Mouse (Mus musculus) midbrain, embryonic 11.5 days (tissue): ENCODE results near the gene Foxe3. TPM values are rescaled to one million over a fixed set of nuclear protein-coding genes. Genes with fewer than 3 reads are reported as not detected.
"Not testable (repeated sequence)": the region's sequence is repeated elsewhere in the genome, so short reads cannot be mapped to it uniquely, and the experiment has no call there.

ENCODE experiments used
- ATAC-seq: fragments of 200-750 bp; cut with Nextera tagmentation; 2 replicates; pipeline ENCODE4 v1.8.0; 2017; ENCODE audit warnings: moderate TSS enrichment, moderate library complexity; ENCODE audit not compliant: low FRiP score
- DNase-seq: peaks from one replicate; pipeline ENCODE4 v3.0.0; 2015; ENCODE audit warnings: low spot score; ENCODE audit errors: missing footprints
- H3K27ac ChIP-seq: fragments of 300-500 bp; sonication (generic); 2 replicates; pipeline ENCODE4 v1.5.1; 2014; ENCODE audit warnings: low read depth, low read length
- H3K27me3 ChIP-seq: fragments of 300-500 bp; sonication (generic); 2 replicates; pipeline ENCODE4 v1.6.1; 2014; ENCODE audit warnings: mild to moderate bottlenecking, low read length, moderate library complexity, mixed read lengths; ENCODE audit not compliant: control insufficient read depth, insufficient read depth
- H3K36me3 ChIP-seq: fragments of 300-500 bp; sonication (generic); 2 replicates; pipeline ENCODE4 v1.6.1; 2014; ENCODE audit warnings: mild to moderate bottlenecking, low read length, moderate library complexity, mixed read lengths; ENCODE audit not compliant: control insufficient read depth, insufficient read depth
- H3K4me1 ChIP-seq: fragments of 300-500 bp; sonication (generic); 2 replicates; pipeline ENCODE4 v1.6.1; 2014; ENCODE audit warnings: low read length; ENCODE audit not compliant: control insufficient read depth, insufficient read depth
- H3K4me2 ChIP-seq: fragments of 300-500 bp; sonication (generic); 2 replicates; pipeline ENCODE4 v1.6.1; 2014; ENCODE audit warnings: mild to moderate bottlenecking, moderate library complexity
- H3K4me3 ChIP-seq: fragments of 300-500 bp; sonication (generic); 2 replicates; pipeline ENCODE4 v1.5.1; 2014; ENCODE audit warnings: low read depth, low read length
- H3K9ac ChIP-seq: fragments of 300-500 bp; sonication (generic); 2 replicates; pipeline ENCODE4 v1.6.1; 2014; ENCODE audit warnings: low read length
- H3K9me3 ChIP-seq: fragments of 300-500 bp; sonication (generic); 2 replicates; pipeline ENCODE4 v1.6.1; 2016; ENCODE audit warnings: low read length; ENCODE audit not compliant: control insufficient read depth
- WGBS: fragments of 180-500 bp; shearing (Covaris S2); extraction: QIAGEN DNeasy Blood & Tissue Kit; methylation state at CpG from one replicate; pipeline ENCODE4 v1.1.7; 2014; 5-methylcytosine and 5-hydroxymethylcytosine counted together
- polyA plus RNA-seq: library from polyadenylated mRNA; unstranded; fragments of >200 nt; fragmentation: Nextera tagmentation; extraction: Ambion mirVana; gene quantifications from 2 replicates; pipeline ENCODE4 v1.2.1, GENCODE M21; 2014

The Foxe3 gene
- polyA plus RNA-seq = 0.44 and 1.1 TPM in 2 replicates

GRCm38 (mm10) chr4:114925917-114926312 lies at the start of gene Foxe3:
TSS of gene Foxe3 (minus strand) at chr4:114926013.
- peaks cover 9% of the 10 kb centered on the region for H3K4me1 ChIP-seq
- H3K9ac ChIP-seq = peak within 1 kb of the TSS; percentile 44

GRCm38 (mm10) chr4:114973229-114973740 lies 47.5 kb upstream of the Foxe3 start:
- no peaks in the 10 kb centered on the region for H3K9me3 ChIP-seq
- no peak overlapping the region for H3K27ac ChIP-seq
- no peak overlapping the region for H3K4me3 ChIP-seq
- WGBS = 95% methylated on average over 1 of the region's 1 CpGs
- H3K9ac ChIP-seq = no peak overlapping the region
- DNase-seq = no peak
- no peaks in the 10 kb centered on the region for H3K36me3 ChIP-seq
- H3K4me1 ChIP-seq = no peaks in the 10 kb centered on the region
- H3K4me2 ChIP-seq = no peak overlapping the region
- no peaks in the 10 kb centered on the region for H3K27me3 ChIP-seq
- no peak for ATAC-seq

More at GRCm38 (mm10) chr4:114925917-114926312, at the start of gene Foxe3:
- 0 out of 2 replicates have a peak, but pooled peaks have one; percentile 36 for ATAC-seq
- Histone ChIP-seq H3K4me2 (peak within 1 kb of the TSS; percentile 51), H3K27me3 (peaks cover 62% of the 10 kb centered on the region), H3K9me3 (no peaks in the 10 kb centered on the region), H3K36me3 (no peaks in the 10 kb centered on the region), H3K4me3 (peak within 1 kb of the TSS; percentile 39), H3K27ac (no peak within 1 kb of the TSS)
- 1% methylated on average over 25 of the region's 25 CpGs for WGBS
- DNase-seq = no peak

- ATAC-seq = no peak
- WGBS = 95% methylated on average over 5 of the region's 5 CpGs
These were observed 44.9 kb upstream of the Foxe3 start for GRCm38 (mm10) chr4:114970736-114971135.

GRCm38 (mm10) chr4:114960881-114961280 lies 35.1 kb upstream of the Foxe3 start:
- not testable (repeated sequence) for H3K4me1 ChIP-seq, H3K9ac ChIP-seq, DNase-seq, H3K27ac ChIP-seq, ATAC-seq, H3K9me3 ChIP-seq, H3K4me3 ChIP-seq, H3K36me3 ChIP-seq, H3K4me2 ChIP-seq, H3K27me3 ChIP-seq
- WGBS = 91% methylated on average over 2 of the region's 2 CpGs

More at GRCm38 (mm10) chr4:114970736-114971135, 44.9 kb upstream of the Foxe3 start:
- DNase-seq = no peak
- no peak overlapping the region for H3K4me3 ChIP-seq
- peaks cover 3% of the 10 kb centered on the region; the same call in 1 of the 2 replicates for H3K36me3 ChIP-seq
- no peak overlapping the region for H3K27ac ChIP-seq
- H3K9me3 ChIP-seq = no peaks in the 10 kb centered on the region
- no peaks in the 10 kb centered on the region for H3K27me3 ChIP-seq
- no peak overlapping the region for H3K9ac ChIP-seq
- H3K4me1 ChIP-seq = no peaks in the 10 kb centered on the region
- H3K4me2 ChIP-seq = no peak overlapping the region

- DNase-seq (no peak), ATAC-seq (no peak)
- Histone ChIP-seq H3K36me3 (no peaks in the 10 kb centered on the region; the same call in 1 of the 2 replicates), H3K9me3 (no peaks in the 10 kb centered on the region), H3K27ac (no peak overlapping the region), H3K4me2 (no peak overlapping the region), H3K9ac (no peak overlapping the region), H3K4me1 (no peaks in the 10 kb centered on the region), H3K4me3 (no peak overlapping the region), H3K27me3 (no peaks in the 10 kb centered on the region)
- 95% methylated on average over 2 of the region's 2 CpGs for WGBS
These were observed 33.7 kb upstream of the Foxe3 start for GRCm38 (mm10) chr4:114959533-114959932.

GRCm38 (mm10) chr4:114958786-114959185 lies 33.0 kb upstream of the Foxe3 start:
- ATAC-seq = no peak
- Histone ChIP-seq H3K9ac (no peak overlapping the region), H3K4me3 (no peak overlapping the region), H3K36me3 (no peaks in the 10 kb centered on the region; the same call in 1 of the 2 replicates), H3K4me2 (no peak overlapping the region), H3K4me1 (no peaks in the 10 kb centered on the region), H3K27me3 (no peaks in the 10 kb centered on the region), H3K9me3 (no peaks in the 10 kb centered on the region), H3K27ac (no peak overlapping the region)
- DNase-seq = no peak
- 89% methylated on average over 4 of the region's 4 CpGs for WGBS

GRCm38 (mm10) chr4:114958231-114958630 lies 32.4 kb upstream of the Foxe3 start:
- 95% methylated on average over 2 of the region's 2 CpGs for WGBS
- DNase-seq = peak; percentile 8
- Histone ChIP-seq H3K27ac (no peak overlapping the region), H3K4me1 (no peaks in the 10 kb centered on the region), H3K36me3 (no peaks in the 10 kb centered on the region; the same call in 1 of the 2 replicates), H3K27me3 (no peaks in the 10 kb centered on the region), H3K9ac (no peak overlapping the region), H3K4me2 (no peak overlapping the region), H3K9me3 (no peaks in the 10 kb centered on the region), H3K4me3 (no peak overlapping the region)
- ATAC-seq = no peak

- Histone ChIP-seq H3K4me2 (no peak overlapping the region), H3K9me3 (no peaks in the 10 kb centered on the region), H3K4me3 (no peak overlapping the region), H3K4me1 (no peaks in the 10 kb centered on the region), H3K27me3 (no peaks in the 10 kb centered on the region), H3K9ac (no peak overlapping the region), H3K27ac (no peak overlapping the region), H3K36me3 (no peaks in the 10 kb centered on the region)
- peak; percentile 59 for DNase-seq
- ATAC-seq = no peak
These were observed 31.6 kb upstream of the Foxe3 start for GRCm38 (mm10) chr4:114957403-114957802.

- H3K27ac ChIP-seq = no peak overlapping the region
- no peak for DNase-seq
- no peak overlapping the region for H3K9ac ChIP-seq
- no peak overlapping the region for H3K4me2 ChIP-seq
- H3K36me3 ChIP-seq = no peaks in the 10 kb centered on the region
- ATAC-seq = no peak; the same call in 1 of the 2 replicates
- no peaks in the 10 kb centered on the region for H3K27me3 ChIP-seq
- no peaks in the 10 kb centered on the region for H3K4me1 ChIP-seq
- WGBS = 84% methylated on average over 3 of the region's 3 CpGs
- no peak overlapping the region for H3K4me3 ChIP-seq
- H3K9me3 ChIP-seq = no peaks in the 10 kb centered on the region
These were observed 27.4 kb upstream of the Foxe3 start for GRCm38 (mm10) chr4:114953172-114953571.
